Mouse (Mus musculus) thymus, postnatal 0 days (tissue): ENCODE results near the gene Tbc1d2b. TPM values are rescaled to one million over a fixed set of nuclear protein-coding genes. Genes with fewer than 3 reads are reported as not detected.

Source experiments
- DNase-seq: peaks from one replicate; pipeline ENCODE4 v3.0.0-alpha.2; 2015; ENCODE audit warnings: low spot score
- polyA plus RNA-seq: library from polyadenylated mRNA; unstranded; fragments of >200 nt; fragmentation: Nextera tagmentation; extraction: Ambion mirVana; gene quantifications from 2 replicates; pipeline ENCODE4 v1.2.1, GENCODE M21; 2015

The Tbc1d2b gene
- polyA plus RNA-seq, 1 experiment from 2014 or later: 9.7 TPM

DNA sequence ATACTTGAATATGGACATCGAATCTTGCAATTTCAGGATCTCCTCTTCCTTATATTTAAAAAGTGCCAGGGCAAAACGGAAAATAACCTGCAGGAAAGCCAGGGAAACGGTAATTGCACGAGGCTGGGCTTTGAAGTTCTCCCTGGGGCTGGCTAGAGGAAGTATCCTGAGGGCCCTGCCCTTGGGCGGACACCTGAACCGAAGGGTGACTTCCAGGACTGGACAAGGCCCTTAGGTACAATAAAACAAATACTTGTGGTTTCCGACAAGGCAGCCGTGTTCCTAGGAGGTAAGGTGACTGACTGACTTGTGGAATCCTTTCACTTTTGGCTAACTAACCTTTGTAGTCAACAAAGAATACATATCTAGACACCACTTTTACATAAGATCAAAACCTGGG lies 62.8 kb downstream of the Tbc1d2b start:
- no peak for DNase-seq

DNA sequence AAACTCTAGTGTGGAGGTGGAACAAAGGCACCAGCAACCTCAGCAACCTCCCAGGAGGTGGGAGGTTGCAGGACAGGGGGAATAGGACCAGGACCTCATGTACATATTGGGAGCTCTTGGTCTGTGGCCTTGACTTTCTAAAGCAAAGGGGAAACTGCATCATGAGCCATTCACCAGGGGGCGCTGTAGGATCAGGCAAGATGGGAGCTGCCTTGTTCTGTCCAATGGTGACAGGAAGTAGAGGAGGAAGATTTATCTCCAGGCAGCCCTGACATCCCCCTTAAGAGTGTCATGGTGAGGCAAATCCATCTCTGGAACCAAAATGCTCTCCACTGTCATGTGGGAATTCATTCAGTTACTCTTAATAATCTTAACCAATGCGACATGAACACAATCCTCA lies 64.1 kb downstream of the Tbc1d2b start:
- peak; percentile 85 for DNase-seq

DNA sequence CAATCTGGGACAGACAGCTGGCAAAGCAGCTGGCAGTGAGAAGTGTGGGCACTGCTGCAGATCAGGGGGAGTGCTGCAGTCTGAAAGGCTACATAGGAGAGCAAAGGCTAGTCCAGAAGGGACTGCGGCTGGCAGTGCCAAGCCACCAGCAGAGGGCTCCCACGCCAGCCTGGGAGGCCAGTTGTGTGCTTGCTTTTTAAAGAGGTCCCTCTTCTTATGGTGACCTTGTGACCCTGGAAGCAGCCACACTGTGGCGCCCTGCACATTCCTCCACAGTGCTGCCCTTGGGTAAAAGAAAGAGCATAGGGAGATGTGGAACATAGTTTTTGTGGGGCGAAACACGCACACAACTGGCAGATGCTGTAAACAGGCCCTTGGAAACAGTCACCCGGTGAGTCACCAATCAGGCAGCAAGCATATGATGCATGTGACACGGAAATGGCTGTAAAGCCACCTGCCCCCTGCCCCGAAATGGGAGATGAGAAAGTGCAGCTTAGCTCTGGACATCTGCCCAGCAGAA lies 66.1 kb downstream of the Tbc1d2b start:
- DNase-seq: no peak

DNA sequence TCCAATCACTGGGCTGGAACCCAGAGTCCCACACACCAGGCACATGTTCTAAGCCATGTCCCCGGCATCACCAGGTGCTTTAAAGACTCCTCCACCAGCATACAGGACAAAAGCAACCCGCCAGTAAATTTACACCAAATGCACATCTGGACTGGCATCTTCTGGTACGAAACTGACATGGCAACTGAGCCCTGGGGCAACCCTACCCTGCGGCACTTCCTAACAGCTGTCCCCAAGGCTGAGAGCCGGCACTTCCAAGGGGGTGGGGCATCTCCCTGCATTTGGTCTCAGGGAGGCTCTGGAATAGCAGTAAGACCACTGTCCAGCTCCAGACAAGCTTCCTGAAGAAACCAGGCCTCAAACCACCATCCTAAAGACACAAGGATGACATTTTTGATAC lies 67.4 kb downstream of the Tbc1d2b start:
- DNase-seq: no peak

DNA sequence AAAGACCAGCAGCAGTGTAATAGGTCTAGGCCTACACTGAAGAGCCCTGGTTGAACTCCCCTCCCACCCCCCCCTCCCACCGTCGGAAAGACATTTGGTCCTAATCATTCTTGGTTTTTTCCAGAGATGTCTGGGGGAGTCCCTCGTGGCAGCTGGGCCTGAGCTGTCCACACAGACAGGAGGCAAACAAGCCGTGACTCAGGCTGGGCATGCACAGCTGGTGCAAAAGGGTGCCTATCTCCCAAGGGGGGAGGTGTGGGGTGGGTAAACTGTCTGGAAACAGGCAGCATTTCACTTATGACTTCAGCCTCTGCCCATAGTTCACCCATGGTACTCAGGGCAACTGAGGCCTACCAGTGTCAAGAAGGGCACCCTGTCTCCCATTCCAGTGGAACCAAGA lies 69.1 kb downstream of the Tbc1d2b start:
- DNase-seq: no peak

DNA sequence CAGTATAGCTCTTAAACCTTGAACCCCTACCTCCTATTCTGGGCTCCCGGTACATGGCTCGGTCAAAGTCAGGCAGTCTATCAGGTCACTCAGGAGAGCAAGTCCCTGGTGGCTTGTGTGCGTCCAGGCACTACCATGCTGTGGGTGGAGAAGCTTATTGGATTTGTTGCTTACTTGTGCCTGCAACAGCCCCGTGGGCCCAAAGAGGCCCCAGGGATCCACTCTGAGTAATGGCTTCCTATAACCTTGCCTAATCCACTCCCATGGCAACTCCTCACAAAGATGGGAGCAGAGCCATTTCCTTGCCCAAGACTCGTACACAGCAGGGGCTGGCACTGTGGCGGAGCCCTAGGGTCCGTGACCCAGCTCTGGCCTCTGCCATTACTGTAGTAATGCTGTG lies 69.5 kb downstream of the Tbc1d2b start:
- no peak for DNase-seq

DNA sequence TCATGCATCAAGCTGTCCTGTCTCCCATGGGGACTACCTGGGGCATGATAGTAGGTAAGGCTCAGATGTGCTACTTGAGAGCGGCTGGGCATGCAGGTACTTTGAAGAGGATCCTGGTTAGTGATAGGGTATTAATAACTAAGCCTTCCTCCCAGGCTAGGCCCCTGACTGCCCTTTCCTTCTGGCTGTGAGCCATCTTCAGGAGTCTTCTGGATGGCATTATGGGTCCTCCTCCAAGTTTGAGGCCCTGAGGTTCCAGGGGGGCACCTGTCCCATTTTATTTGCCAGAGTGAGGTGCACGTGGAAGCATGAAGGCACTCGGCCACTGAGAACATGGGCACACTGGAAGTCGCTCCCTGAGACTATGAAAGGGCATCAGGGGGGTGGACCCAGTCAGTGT lies 70.1 kb downstream of the Tbc1d2b start:
- DNase-seq: no peak

DNA sequence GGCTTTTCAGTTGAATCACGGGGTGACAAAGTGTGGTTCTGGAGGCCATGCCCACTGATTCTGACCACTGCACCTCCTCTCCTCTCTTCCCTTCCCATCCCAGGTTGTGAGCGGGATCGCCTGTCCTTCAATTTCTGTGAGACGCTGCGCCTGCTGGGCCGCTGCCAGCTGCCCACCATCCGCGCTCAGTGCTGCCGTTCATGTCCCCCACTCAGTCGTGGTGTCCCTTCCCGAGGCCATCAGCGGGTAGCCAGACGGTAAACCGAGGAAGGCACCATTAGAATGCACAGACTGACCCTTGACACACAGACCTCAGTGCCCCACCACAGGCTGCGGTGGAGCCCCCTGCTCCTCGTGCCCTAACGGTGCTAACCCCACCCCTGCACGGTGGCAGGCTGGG lies 71.0 kb downstream of the Tbc1d2b start:
- DNase-seq: no peak

DNA sequence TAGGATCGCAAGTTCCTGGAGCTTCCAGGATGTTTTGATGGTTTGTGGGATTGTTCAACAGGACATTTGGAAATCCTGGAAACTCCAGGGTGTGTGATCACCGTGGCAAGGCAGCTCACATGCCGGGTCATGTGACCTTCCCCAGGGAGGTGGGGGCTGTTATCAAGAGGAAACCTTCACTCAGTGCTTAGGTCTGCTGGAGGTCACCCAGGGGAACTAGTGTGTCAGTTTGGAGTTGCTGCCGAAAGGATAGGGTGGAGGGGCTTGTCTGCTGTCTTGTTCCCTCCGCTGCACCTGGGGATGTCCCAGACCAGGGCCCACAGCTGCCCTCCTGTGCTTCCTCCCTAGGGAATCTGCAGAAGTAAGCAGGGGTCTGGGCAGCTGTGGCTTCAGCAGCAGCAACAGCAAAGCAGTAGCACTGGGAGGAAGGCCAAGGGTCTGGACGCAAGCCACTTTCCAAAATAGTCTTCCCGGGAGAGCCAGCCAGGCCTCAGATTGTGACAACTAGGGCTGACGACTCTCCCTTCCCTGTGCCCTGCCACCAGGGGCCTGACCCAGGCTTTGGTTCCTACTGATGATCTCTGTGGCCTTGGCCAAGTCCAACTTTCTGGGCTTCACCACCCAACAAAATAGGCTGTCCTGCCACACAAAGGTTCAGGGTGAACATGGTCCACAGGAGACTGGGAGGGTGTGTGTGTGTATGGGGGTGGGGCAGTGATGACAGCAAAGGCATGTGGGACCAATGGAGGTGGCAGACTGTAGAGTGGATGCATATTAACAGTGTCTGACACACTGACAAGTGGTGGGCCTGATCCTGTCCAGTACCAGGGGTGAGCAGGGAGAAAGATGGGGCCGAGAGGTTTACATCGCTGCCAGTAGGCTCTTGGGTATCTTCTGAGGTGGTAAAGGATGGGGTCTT lies 71.8 kb downstream of the Tbc1d2b start:
- DNase-seq: no peak

DNA sequence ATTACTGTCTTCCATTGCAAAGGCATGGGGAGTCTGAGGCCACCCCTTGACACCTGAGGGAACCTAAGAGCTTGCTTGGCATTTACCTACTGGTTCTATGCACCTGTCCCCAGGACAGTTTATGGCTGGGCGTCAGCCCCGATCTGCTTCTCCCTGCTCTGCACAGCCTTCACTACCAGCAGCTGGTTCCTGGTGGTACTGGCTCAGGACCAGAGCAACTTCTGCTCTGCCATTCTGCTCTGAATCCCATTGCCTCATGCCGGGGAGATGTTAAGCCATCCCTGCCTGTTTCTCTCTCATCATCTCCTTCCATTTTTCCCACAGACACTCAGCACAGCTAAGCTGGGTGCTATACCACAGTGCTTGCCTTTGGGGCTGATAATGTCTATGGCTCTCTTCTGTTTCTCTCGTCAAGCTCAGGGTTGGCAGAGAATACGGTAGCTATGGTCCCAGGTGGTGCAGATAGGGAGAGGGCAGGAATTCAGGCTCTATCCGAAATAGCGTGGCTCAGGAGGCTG lies 72.7 kb downstream of the Tbc1d2b start:
- no peak for DNase-seq

DNA sequence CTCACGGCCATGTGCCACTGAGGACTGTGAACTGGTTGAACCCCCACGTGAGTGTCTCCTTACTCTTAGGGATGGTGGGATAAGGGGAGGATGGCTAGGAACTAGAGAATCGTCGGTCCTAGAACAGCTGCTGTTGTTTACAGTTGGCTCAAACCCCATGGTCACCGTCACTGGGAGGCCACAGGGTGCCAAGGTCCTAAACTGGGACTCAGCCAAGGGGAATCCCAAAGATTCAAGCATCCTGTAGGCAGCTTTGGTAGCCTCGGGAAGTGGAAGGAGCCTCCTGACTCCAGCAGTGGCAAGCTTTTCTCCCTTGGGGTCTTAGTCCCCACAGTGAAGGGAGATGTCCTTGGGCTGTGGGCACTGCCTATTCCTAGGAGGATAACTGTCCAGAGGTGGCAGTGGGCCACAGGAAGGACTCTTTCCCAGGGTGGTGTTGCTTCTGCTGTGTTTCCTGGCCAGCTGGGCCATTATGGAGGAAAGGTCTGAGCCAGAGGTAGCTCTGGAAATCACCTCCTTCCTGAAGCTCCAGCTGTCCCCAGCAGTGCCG lies 73.4 kb downstream of the Tbc1d2b start:
- DNase-seq: no peak

DNA sequence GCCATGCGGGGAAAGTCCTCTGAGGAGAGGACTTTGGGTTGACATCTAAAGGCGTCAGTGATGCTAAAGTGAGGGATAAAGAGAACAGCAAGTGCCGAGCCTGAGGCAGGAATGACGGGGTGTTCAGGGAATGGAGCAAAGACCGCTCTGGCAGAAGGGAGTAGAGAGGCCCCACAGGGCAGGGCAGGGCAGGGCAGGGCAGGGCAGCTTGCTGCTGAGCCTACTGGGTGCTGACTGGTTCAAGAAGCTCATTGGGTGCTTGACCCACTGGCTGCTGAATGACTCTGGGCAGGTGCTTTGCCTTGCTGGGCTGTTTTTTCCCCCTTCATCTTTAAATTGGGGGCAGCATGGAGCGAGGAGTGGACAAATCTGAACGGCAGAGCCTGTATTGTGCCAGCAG lies 74.3 kb downstream of the Tbc1d2b start:
- DNase-seq: no peak

DNA sequence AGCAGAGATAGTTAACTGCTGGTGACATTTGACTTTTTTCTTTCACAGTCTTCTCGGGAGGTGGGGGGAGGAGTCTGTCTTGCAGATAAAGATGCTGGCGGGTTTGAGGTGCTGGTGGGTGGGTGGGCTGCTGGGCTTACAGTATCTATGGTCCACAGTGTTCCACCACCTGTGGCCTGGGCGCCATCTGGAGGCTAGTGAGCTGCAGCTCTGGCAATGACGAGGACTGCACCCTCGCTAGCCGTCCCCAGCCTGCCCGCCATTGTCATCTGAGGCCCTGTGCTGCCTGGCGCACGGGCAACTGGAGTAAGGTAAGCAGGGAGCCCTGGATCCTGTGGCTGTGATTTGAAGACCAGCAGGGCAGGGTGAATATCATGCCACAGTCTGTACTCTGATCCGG lies 75.6 kb downstream of the Tbc1d2b start:
- no peak for DNase-seq

DNA sequence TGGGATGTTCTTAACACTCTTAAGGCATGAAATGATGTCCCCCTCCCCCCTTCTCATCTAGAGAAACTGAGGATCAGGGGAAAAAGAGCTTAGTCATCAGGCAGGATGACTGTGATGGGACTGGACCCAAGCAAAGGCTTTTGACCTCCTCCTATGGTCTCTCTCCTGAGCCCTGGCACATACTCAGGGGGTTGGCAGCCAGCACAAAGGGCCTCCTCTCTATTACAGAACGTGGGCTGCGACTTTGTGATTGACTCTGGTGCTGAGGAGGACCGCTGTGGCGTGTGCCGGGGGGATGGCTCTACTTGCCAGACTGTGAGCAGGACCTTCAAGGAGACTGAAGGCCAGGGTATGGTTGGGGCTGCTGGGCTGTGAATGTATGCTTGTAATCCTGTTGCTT lies 81.2 kb downstream of the Tbc1d2b start:
- no peak for DNase-seq

DNA sequence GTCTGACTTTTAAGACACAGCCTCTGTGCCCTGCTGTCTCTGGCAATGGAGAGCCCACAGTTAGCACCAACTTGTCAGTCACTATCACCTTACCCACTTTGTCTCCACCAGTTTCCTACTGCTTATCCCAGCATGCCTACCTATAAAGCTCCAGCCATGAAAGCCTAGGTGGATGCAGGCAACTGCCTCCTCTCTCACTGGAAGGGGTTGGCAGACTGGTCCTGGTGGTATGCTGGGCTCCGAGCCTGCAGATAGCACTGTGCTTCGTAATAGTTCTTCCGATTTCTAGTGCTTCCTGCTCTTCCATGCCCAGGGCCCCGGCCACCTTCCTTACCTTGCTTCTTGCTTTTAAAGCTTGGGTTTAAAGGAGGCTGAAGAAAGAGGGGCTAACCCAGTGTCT lies 81.7 kb downstream of the Tbc1d2b start:
- no peak for DNase-seq

DNA sequence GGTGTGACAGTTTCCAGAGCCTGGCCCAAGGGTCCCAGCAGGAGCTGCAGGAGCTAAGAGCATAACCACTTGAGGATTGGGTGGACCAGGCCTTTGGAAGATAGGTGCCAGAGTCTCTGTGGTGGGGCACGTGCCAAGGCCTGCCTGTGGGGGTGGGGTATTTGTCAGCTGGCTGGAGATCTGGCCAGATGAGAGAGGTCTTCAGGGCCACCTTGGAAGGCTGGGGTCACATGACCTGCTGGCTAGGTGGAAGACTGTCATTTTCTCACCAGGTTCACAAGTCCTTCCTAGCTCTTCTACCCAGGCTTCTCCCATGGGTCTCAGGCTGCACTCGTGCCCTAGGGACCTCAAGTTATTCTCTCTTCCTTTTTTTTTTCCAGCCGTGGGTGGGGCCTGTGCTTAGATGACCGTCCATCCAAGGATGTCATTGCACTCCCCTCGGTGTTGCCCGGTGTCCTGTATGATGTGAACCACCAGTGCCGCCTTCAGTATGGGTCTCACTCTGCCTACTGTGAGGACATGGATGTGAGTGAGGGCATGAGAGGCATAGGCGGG lies 85.2 kb downstream of the Tbc1d2b start:
- DNase-seq: no peak

DNA sequence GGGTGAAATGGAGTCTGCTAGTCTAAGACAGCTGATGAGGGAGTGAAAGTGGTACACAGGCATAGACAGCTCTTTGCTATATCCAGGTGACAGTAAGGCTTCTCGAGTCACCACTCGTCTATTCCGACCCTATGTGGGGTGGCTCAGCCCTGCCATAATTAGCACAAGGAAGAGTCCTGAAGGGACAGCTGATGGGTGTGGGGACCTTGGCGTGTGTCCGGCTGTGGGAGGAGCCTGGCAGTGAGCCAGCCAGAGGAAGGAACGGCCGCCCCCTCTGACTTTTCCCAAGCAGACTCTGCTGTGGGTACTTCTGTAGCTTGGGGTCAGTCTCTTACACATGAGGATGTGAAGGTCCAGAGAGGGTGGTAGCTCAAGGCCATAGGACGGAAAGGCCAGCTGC lies 86.5 kb downstream of the Tbc1d2b start:
- no peak for DNase-seq

DNA sequence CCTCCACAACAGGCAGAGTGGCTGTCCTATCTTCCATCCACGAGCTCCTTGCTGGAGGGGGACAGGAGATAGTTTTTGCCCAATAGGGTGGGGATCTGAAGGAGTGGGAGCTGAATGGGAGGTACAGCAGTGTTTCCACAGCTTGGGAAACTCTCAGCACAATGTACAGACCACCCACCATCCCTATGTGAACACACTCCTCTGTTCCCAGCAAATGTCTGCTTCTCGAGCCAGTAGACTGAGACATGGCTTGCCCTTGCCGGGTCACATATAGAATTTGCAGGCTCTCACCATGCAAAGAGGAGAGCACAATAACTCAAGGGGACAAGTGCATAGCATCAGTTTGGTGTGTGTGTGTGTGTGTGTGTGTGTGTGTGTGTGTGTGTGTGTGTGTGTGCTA lies 87.1 kb downstream of the Tbc1d2b start:
- no peak for DNase-seq

DNA sequence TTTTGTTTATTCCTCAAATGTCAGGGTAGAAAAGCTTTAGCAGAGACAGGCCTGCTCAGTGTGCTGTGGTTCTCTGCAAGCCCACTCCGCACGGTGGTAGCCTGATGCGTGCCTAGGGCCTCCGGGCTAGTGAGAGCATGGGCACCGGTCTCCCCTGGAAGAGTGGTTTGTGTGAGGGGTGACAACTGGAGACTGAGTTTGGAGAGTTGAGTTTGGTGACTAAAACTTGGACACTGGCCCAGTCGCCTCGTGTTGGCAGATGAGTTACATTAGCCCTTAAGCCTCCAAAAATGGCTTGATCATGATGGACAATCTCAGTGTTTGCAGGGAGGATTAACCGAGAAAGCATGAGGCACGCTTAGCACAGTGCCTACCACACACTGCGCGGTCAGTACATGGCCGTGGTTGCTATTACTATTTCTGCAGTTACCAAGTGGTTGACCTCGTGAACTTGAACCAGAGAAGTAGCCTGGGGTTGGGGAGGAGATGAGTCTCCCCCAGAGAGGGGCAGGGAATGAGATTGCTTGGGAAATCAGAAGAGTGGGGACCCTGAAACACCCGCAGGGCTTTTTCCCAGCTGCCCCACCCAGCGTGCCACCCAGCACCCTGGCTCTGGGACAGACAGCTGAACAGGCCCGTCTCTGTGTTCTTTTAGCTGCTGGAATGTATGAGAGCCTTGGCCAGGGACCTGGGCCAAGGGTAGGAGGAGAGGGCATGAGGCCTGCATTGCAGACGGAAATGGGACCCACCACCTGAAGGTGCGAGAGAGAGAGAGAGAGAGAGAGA lies 87.8 kb downstream of the Tbc1d2b start:
- no peak for DNase-seq

DNA sequence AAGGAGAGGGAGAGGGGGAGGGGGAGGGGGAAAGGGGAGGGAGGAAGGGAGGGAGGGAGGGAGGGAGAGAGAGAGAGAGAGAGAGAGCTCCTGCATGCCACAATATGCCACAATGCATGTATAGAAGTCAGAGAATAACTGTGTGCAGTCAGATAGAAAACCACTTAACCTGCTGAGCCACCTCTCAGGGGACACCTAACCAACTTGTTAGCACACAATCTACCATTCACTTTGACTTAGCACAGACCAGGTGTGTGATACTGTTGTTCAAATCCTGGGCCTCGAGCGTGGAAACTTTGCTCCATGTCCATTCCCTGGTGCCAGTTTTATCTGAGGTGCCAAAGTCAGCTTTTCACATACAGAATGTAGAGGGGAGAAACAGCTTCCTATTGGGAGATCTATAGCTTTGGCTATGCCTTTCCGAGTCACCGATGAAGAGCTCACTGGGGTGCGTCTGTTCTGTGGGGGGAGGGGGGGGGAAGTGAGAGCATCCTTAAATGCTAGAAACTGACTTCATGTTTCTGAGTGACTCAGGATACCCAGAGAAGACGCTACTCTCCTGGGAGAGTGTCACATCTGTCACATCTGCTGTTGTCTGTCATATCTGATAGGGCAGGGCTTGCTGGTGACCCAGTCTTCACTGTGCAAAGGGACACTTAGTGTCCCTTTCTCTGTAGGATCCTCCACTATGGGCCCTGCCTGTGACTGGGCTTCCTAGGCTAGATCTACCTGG lies 88.8 kb downstream of the Tbc1d2b start:
- no peak for DNase-seq

DNA sequence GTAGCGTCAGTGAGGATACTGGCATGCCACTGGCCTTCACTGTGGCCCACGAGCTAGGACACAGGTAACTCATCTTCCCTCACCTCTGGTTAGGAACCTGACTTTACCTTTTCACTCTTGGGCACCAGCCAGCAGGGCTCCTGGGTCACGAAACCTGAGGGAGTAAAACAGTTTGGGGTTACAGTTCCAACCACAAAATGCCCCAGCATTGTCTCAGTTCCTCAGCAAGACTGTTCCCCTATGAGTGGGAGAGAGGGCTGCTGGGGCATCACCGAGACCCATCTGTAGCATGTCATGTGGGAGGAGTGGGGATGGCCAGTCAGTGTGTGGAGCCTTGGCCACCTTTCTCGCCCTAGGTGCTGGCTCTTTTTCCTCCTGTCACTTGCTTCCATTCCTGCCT lies 91.2 kb downstream of the Tbc1d2b start:
- no peak for DNase-seq
